Mouse (Mus musculus) fibroblast of lung, adult 2 months (primary cell): ENCODE measurements around the gene Copz2.

Source experiments
- DNase-seq: peaks from one replicate; pipeline ENCODE4 v3.0.0-alpha.2; 2011; ENCODE audit warnings: low read depth

Gene Copz2

DNA sequence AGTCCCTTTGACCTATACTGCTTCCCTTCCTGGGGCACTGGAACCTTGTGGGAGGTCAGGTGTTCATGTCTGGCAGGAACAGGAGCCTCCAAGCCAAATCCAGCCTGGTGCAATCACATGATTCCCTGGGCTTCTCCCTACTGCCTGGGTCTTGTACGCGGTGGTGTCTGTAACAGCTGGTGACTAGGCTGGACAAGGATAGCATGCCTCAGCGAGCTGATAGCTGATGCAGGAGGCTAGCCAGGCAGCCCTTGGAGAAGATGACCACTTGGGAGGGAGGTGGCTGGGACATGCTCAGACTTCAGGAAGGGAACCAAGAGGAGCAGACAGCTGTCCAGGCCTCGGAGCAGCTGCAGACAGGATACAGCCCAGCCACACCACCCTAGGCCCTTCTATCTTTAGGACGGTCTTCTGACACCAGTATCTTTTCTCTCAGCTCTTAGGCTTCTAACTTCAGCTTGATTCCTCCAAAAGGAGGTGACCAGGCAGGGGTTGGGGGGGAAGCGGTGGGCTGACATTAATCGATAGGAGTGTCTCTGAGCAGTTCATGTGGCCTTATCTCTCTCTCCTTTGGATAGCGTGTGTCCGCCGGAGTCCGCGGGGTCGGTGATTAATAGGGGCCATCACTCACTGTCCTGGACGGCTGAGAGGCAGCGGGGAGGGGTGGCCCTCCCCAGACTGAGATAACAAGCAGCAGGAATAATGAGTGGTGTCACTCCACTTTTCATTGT, 56.9 kb downstream of the Copz2 start:
- DNase-seq: no peak

DNA sequence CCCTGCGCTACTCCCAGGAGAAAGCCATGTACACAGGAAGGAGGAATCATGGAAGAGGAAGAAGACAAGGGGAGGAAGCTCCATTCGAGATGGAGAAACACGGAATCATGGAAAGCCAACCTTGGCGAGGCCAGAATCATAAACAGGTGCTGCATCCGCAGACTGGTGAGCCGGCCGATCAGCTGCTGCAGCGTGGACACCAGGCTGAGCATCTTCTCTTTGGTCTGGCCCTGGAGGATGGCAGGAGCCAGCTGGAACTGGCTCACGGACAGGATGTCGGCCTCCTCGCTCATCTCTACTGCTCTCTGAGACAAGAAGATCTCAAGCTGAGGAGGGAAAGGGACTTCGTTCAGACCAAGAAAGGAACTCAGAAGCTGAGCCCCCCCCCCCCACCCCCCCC, 58.9 kb downstream of the Copz2 start:
- DNase-seq: no peak

DNA sequence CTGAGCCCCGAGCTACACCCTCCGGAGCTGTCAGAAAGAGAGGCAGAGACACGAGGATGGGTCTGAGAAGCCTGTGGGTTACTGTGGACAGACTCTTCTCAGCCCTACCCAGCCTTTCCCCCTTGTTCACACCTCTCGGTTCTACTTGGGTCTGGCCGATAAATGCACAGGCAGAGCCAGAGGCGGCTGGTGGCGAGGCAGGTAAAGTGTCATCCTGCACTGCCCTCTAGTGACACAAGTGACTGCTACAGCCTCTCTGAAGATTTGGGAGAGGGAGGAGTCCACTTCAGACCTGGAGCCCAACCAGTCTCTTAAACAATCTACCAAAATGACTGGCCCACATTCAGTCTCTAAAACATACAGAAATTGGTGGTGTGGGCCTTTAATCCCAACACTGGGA, 60.3 kb downstream of the Copz2 start:
- peak; percentile 56 for DNase-seq
